Mouse (Mus musculus): ENCODE data around the gene Prune2.
"Not testable (repeated sequence)": the region's sequence is repeated elsewhere in the genome, so short reads cannot be mapped to it uniquely, and the experiment has no call there.

The Prune2 gene

DNA sequence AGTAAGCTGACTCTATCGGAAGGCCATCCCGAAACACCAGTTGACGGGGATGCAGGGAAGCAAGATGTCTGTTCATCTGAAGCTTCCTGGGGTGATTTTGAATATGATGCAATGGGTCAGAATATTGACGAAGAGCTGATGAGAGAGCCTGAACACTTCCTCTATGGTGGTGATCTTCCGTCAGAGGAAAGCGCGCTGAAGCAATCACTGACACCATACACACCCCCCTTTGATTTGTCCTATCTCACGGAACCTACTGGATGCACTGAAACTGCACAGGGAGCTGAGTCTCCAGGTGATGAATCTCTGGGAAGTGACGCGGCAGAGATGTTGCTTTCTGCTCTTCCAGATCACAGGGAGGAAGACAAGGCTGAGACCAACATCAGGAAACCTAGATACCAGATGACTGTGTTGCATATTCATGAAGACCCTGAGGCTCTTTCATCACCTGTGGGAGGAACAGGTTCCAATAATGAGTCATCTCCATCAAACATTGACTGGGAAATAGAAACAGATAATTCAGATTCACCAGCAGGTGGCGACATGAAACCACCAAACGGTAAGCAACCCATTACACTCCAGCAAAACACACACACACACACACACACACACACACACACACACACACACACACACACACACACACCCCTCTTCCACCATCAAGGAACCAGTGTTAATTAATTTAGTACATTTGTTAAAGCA is 168.3 kb downstream of the Prune2 start:
- DNase-seq (ENCODE audit: extremely low spot score, low spot score), result peak; percentile 34

DNA sequence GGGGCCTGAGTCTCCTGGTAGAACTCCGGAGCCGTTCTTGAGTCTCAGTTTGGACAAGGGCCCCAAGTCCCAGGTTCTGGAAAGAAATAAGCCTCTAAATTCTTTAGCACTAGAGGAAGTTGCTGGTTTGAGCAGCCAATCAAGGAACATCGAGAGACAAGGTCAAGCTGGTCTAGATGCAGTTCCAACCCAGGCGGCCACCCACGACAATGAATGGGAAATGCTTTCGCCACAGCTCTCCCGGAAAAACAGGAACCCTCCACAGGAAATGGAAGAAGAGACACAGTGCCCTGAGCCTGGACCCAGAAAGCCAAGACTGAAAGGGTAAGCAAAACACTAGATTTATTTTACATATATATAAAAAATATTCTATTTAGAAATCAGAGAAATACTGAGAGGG is 169.5 kb downstream of the Prune2 start:
- no peak for DNase-seq (ENCODE audit: extremely low spot score, low spot score)

DNA sequence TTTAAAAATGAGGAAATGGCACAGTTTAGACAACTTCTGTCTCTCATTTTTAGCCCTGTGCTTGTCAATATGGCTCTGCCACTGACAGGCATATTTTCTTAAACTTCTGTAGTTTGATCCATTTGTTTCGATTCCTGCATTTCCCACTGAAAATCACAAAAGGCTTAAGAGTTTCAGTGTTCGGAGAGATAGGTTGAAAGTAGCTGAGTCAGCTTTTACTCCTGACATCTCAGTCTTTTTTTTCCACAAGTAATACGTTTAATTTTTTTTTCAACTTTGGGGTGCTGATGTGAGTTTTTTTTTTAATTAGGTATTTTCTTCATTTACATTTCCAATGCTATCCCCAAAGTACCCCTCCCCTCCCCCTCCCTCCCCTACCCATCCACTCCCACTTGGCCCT is 174.6 kb downstream of the Prune2 start:
- DNase-seq (ENCODE audit: extremely low spot score, low spot score), result no peak

DNA sequence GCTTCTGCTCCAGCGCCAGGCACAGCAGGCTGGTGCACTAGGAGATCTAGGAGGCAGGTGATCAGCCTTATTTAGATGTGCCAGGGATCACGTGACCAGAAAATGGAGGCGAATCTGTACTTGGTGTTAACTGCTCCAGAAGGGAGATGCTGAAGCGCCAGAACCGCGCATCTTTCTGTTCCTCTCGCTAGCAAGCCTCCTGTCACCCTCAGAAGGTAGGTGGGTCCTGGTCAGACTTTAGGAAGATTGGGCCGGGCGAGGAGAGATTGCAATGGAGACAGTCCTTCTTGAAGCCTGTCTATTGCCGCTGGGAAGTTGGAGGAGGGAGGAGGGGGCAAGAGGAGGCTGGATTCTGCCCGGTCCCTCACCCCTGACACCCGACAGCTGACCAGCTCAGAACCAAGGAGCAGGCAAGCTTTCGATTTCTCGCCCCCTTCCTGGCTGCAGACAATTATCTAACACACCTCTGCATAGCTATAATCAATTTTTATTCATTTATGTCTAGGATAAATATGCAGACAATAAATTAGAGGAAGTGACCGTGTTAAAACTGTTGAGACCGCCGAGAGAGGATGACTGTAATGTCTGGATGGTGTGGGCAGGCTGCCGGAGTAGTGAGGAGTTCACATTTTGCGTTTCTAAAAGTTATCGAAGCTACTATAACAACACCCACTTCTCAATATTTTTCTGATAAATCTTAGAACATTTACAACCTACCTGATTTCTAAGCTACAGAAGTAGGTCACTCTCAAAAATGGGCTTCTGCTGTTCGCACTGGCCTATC is 181.0 kb downstream of the Prune2 start:
- peak; percentile 59 for DNase-seq (ENCODE audit: extremely low spot score, low spot score)

DNA sequence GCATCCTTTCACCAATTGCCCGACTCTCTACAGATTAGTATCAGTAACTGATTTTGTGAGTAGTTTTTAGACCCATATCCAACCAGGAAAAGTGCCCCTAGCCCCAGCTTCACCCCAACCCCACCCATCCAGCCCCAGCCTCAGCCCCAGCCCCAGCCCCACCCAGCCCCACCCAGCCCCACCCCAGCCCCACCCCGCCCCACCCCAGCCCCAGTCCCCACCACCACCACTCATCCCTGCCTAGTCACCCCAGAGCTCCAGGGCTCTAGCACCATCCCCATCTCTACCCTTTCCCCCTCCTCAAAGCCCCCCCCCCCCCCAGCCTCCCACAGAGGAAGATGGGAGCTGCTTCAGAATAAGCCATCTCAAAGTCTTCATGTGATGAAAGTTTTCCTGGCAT is 181.7 kb downstream of the Prune2 start:
- DNase-seq (ENCODE audit: extremely low spot score, low spot score), result no peak

DNA sequence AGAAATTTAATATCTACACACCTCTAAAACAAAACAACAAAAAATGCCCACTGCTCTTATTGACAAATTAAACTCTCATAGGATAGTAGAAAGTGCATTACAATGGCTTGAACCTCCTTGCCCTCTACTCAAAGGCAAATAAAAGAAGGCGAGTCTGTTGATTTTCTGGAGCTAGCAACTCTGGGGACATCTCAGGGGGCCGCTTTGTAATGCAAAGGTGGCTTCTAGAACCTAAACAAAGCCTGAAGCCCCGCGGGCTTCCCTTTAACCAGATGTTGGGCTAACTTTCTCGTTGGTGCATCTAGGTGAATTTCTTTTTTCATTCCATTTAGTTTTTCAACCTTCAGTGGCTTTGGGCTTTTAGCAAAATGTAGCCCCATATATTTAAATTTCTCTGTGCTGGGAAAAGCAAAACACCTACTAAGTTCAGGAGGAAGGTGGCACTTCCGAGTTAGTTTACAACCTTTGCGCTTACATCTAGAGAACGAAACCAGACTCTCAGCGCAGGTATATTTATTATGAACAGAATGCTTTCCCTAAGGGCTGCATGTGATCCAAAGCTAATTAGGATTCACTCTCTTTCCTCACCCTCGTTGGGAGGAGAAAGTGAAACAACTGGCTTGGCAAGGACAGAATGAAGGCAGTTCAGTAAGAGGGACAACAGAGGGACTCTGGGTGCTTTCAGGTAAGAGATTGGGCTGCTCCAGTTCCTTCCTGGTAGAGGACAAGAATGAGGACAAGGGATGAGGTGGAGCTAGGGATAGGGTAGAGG is 182.4 kb downstream of the Prune2 start:
- no peak for DNase-seq (ENCODE audit: extremely low spot score, low spot score)

DNA sequence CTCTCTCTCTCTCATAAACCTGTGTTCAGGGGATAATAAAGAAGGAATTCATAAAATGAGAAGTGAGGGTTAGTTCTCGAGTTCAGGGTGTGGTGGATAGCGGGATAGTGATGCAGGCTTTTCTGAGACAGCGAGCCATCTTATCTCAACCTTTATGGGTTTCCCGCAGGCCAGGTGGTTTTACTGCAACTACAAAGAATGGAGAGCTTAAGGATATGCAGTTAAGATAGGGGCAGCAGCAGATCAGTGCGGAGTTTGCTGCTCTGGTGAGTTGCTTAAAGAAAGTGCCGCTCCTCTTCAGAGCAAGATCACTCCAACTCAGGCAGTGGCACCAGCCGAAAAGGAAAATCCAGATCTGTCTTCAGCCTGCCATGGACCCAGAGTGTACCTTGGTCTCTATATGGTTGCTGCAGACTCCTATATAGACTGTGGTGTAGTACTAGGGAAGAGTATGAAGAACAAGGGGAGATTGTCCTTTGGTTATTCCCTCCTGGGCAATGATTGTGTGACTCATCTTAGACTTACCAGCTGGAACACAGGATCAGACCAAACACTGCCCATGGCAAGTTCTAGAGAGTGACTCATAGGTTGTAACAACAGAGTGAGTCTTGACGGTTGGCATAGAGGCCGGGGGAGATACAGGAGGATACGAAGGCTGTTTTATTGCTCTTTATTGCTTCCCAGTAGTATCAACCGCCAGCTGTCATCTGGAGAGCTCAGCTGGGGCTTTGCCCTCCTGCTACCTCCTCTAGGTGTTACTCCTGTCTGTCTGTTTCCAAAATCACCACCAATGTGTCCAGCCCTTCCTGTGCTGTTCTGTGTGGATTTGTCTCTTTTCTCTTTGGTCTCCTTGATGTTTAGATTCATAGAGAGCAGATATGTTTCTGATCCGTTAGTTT is 184.3 kb downstream of the Prune2 start:
- DNase-seq (ENCODE audit: extremely low spot score, low spot score), result no peak

DNA sequence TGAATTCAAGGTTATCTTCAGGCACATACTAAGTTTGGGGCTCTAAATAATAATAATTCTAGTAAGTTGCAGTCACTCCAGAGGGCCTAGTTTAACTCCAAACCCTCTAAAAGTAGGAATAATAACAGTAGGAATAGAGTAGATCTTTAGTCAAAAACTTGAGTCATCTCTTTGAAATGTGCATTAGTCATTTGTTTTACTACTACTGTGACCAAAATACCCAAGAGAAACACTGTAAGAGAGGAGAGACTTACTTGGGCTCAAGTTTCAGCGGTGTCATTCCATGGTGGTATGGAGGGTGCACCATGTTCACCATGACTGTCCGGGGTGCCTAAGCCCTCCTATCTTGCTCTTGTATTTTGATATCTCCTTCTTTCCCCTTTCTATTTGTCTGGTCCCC is 187.3 kb downstream of the Prune2 start:
- no peak for DNase-seq (ENCODE audit: extremely low spot score, low spot score)

DNA sequence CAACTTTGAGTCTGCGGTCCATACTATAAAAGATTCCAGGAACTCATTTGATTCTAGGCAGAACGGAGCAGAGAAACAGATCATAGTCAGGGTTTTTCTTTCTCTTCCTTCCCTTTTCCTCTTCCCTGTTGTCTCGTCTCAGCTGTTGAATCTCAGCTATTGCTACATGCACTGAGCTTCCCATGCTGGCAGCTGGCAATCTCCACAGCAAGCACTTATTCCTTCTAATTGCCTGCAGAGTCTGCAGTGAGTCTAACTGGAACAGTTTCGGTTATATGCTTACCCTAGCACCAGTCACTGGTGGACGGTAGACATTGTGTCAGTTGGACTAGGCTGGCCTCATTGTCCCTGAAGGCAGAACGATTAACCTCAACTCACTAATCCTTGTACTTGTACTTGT is 188.3 kb downstream of the Prune2 start:
- DNase-seq (ENCODE audit: extremely low spot score, low spot score), result no peak

DNA sequence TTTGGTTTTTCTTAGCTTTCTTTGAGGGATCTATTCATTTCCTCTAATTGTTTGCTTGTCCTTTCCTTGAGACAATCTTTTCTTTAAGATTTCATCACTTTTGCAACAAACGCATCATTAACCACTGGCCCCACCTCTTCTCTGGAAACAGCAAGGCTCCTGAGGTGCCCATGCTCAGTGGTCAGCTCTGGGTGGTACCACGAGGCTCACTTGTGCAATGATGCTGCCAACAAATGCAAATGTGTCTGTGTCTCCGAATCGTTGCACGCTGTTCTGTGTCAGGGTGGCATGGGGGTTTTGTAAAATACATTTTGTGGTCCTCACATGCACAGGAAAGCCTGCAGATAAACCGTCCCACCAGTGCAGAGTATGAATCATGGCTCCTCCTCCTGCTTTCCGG is 194.1 kb downstream of the Prune2 start:
- DNase-seq (ENCODE audit: extremely low spot score, low spot score), result no peak

DNA sequence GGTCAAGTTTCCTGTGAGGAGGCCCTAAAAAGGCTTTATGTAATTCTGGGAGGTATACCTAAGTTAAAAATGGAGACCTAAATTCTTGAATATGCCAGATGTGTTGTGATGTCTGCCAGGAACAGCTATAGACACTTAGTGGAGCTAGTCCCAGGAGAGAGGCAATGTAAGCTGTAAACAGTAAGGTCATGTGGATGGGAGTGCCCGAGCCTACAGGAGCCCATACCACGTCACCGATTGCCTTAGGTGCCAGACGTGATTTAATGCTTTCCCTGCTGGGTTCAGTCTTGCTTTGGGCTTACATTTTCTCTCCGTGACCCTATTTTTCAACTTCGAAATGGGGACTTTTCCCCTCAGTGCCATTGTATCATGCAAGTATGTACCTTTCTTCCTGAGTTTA is 195.9 kb downstream of the Prune2 start:
- no peak for DNase-seq (ENCODE audit: extremely low spot score, low spot score)

DNA sequence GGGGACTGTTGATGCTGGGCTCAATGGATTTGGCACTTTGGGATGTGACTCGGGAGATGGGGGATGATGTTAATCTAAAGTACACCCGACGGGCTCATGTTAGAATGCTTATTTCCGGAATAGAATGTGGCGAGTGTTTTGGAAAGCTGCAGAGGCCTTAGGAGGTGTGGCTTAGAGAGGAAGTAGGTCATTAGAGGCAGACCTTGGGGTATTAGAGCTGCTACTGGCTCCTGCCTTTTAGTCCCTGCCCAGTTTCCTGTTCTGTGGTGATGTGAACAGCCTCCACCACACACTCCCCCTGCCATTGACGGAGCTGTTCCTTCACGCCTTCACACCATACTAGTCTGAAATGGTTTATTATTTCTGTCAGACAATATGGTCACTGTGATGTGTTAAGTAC is 196.5 kb downstream of the Prune2 start:
- no peak for DNase-seq (ENCODE audit: extremely low spot score, low spot score)

DNA sequence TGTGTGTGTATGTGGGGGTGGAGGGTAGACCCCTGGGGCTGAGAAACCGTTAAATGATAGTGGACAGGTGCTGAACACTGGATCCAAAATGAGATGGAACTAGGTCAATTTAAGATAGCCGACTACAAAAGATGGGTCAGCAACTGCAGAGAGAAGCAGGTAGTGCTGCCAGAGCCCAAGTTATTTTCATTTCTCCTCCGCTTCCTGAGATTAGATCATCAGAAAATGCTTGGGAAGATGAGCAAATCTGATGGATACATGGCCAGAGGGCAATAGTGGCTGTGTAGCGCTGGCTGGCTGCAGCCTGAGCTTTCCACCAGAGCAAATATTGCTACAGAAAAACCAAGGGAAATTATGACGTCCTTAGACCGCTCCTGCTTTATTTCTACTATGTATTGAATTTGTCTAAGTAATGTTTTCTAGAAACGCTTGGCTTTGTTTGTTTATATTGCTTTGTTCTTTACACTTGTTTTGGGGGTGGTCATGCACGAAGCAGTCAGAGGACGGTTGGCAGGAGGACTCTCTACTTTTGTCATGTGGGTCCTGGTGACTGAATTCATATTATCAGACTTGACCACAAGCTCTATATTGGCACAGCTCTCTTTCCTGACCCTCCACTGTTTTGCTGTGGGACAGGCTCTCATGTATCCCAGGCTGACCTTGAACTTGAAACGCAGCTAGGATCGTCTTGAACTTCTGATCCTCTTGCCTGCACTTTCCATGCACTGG is 198.2 kb downstream of the Prune2 start:
- no peak for DNase-seq (ENCODE audit: extremely low spot score, low spot score)

DNA sequence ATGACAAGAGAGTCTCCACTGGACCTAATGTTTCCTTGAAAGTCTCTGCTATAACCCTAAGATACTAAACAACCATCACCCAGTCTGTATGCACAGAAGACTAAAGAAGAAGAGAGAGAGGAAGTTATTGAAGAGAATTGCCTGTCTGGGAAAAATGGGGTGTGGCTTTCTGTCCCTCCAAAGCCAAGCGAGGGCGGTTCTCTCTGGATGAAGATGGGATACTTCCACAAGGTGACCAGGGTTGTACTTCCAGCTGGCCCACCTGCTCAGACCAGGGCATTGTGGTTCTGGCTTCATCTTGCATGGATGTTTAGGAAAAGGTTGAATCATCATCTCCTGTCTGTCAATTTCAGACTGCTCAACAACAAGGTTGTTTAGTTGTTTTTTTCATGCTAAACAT is 199.3 kb downstream of the Prune2 start:
- DNase-seq (ENCODE audit: extremely low spot score, low spot score), result no peak

DNA sequence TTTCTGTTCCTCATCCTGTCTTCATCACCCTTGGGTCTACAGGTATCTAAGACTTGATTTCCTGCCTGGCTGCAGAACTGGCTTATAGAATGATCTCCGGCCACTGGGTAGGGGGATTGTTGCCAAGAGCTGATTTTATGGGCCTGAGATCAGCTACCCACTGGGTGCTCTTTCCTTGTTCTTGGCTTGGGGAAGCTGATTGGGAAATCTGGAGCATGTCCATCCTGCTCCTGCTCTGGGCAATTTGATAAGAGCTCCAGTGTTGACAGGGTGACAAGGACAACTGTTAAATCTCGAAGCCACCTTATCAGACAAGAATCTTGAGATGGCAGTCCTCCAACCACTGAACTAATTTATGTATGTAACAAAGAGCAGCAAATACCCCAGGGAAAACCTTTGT is 203.8 kb downstream of the Prune2 start:
- no peak for DNase-seq (ENCODE audit: extremely low spot score, low spot score)

DNA sequence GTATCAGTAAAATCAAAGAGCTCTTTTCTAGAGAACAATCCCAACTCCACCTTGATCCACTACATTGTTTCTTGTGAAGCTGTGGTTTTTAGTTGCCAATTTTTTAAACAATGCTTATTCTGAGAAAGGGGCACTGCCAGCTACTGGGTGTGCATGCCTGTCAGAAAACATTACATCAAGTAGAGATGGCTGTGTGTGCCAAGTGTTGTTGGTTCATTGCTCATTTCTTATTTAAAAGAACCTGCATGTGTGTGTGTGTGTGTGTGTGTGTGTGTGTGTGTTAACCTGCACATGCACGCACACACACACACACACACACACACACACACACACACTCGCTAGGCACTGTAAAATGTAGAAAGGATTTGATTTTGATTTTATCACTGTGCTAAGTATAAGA is 204.3 kb downstream of the Prune2 start:
- DNase-seq (ENCODE audit: extremely low spot score, low spot score), result no peak

DNA sequence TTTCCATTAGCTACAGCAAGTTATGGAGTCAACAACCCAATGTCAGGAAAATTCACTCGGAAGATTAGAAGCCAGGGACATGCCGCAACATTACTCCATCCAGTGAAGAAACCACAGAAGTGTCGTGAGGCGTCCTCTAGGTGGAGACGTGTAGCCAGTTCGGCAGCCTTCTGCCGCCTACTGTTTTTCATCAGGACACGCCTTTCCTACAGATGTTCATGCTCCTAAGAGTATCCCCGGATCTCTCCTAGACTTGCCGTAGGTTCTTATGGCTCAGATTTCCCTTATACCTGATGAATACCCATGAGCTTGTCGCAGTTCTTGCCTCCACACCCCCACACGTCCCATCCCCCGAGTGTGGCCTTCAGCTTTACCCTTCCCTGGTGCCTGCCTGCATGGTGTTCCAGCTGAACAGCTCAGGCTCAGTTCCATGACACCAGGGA is 207.6 kb downstream of the Prune2 start:
- DNase-seq (ENCODE audit: extremely low spot score, low spot score), result peak; percentile 51

DNA sequence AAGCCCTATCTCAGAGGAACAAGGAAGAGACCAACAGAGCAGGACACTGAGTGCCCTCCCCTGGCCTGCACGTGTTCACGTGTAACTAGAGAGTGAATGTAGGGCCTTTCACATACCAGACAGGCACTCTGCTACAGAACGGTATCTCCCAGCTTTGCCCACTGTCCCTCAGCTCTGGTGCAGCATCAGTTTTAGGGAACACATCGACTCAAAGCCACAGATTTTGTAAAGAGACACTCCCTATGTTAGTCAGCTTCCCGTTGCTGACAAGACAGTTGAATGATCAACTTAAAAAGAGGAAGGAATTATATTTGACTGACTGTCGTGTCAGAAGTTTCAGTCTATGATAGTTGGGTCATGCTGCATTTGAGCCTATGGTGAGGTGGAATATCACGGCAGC is 210.4 kb downstream of the Prune2 start:
- no peak for DNase-seq (ENCODE audit: extremely low spot score, low spot score)

DNA sequence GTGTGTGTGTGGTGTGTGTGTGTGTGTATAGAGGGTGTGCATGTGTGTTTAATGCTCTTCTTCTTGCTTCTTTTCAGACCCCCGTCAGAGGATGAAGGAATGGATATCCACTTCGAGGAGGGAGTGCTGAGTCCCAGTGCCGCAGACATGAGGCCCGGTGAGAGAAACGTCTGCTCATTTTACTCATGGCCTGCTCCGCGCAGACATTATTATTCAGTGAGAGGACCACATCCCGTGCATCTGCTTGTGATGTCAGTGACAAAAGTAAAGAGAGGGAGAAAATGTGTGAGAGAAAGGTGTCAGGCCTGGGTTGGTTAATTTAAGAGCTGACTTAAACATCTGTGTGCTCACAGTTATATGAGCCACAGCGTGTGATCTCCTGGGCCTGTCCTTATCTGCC is 212.3 kb downstream of the Prune2 start:
- no peak for DNase-seq (ENCODE audit: extremely low spot score, low spot score)

DNA sequence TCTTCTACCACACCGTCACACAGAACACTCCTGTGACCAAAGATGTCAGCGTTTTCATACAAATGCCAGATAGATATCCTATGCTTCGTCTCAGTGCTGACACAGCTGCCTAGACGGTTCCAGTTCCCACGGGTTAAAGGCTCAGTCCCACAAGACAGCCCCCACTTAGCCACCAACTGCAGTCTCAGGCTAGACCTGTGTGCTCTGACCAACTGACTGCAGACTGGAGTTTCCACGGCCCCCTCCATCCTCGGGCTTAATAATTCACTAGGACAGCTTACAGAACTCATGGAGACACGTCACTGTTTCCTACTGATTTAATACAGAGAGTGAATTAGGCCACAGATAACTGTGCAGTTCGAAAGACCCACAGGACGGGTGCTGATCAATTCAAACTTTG is 213.8 kb downstream of the Prune2 start:
- DNase-seq (ENCODE audit: extremely low spot score, low spot score), result no peak

DNA sequence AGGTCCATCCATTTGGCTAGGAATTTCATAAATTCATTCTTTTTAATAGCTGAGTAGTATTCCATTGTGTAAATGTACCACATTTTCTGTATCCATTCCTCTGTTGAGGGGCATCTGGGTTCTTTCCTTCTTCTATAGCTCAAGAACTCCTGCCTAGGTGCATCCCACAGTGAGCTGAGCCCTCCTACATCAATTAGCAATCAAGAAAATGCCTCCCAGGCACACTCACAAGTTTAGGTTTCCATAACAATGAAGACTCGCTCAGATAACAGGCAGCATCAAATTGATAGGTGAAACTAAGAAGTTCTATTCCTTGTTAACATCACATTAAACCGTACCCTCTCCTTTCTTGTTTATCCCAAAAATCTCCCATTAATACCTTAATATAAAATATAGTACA is 218.6 kb downstream of the Prune2 start:
- DNase-seq (ENCODE audit: extremely low spot score, low spot score), result not testable (repeated sequence)
